ENCODE assay signal across 17 mouse cellular contexts in the genomic region with DNA sequence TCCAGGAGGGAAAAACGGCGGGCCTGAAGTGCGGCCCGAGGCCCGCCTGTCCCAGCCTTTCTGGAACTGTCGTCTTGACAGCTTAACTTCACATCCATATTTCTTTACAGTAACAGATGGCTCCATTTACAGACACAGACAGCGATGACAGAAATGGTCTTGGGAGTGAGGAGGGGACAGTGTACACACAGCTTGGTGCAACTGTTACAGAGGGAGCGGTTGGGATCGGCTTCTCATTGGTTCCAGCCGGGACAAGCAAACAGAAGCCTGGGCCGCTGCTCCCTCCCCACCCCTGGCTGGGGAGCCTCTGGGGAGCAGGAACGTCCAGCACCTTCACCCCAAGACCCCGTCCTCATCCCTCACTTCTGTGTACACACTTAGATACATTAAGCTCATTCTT.
DNase-seq lines count a peak whose midpoint lies in the region; ATAC-seq and TF ChIP-seq lines count a peak whose summit lies in the region.
"Had no signal": no experiment of that assay in that cellular context is flagged by ENCODE, and none has a peak within 500 bp of the region (broad histone marks: within the 10 kb centered on the region; RNA-seq: fewer than 3 reads in every experiment).

No protein-coding gene starts in this region.

- no peaks in the 10 kb centered on the region for H3K36me3 ChIP-seq in heart, embryonic 15.5 days
- H3K36me3 ChIP-seq in heart, adult 2 months (ENCODE audit: control insufficient read depth, insufficient read depth, low read length): no peaks in the 10 kb centered on the region
- H3K36me3 ChIP-seq in embryonic facial prominence, embryonic 15.5 days: no peaks in the 10 kb centered on the region
- H3K36me3 ChIP-seq: G1E; hindbrain, embryonic 10.5 days; limb, embryonic 15.5 days had no signal

- H3K4me2 ChIP-seq in heart, embryonic 15.5 days: no peak overlapping the region
- H3K4me2 ChIP-seq in embryonic facial prominence, embryonic 15.5 days (replicated peaks): peak overlapping the region; percentile 29
- H3K4me2 ChIP-seq: limb, embryonic 15.5 days had no signal

- no peaks in the 10 kb centered on the region for H3K79me2 ChIP-seq in heart, adult 2 months (replicated peaks; ENCODE audit: control insufficient read depth, insufficient read depth, low read length)

- no peaks in the 10 kb centered on the region for H3K27me3 ChIP-seq in heart, embryonic 15.5 days
- no peaks in the 10 kb centered on the region for H3K27me3 ChIP-seq in heart, adult 2 months (ENCODE audit: control insufficient read depth, insufficient read depth, low read length)
- H3K27me3 ChIP-seq in embryonic facial prominence, embryonic 15.5 days: no peaks in the 10 kb centered on the region; the same call in 1 of the 2 replicates
- H3K27me3 ChIP-seq: limb, embryonic 15.5 days had no signal

- no peak overlapping the region for H3K4me3 ChIP-seq in heart, embryonic 15.5 days
- H3K4me3 ChIP-seq in heart, adult 2 months: no peak overlapping the region
- no peak overlapping the region for H3K4me3 ChIP-seq in embryonic facial prominence, embryonic 15.5 days (replicated peaks)
- H3K4me3 ChIP-seq: hindbrain, embryonic 10.5 days; limb, embryonic 15.5 days had no signal

- TF ChIP-seq POLR2A in heart, adult 2 months (IDR thresholded peaks at IDR 0.05; ENCODE audit: insufficient read depth, low read depth, low read length): no peak

- peaks cover 23% of the 10 kb centered on the region for H3K4me1 ChIP-seq in heart, embryonic 15.5 days (replicated peaks)
- peaks cover 4% of the 10 kb centered on the region; the same call in 1 of the 2 replicates for H3K4me1 ChIP-seq in heart, adult 2 months (ENCODE audit: control insufficient read depth, insufficient read depth, low read length)
- peaks cover 11% of the 10 kb centered on the region; the same call in 1 of the 2 replicates for H3K4me1 ChIP-seq in embryonic facial prominence, embryonic 15.5 days

- intact Hi-C loops in heart, adult 2 months (cut with DNase I): no loop called here

- WGBS in heart, embryonic 15.5 days: 61% methylated on average over 13 of the region's 13 CpGs
- 68% methylated on average over 13 of the region's 13 CpGs for WGBS in heart, adult 2 months
- 43% methylated on average over 13 of the region's 13 CpGs for WGBS in embryonic facial prominence, embryonic 15.5 days

- no peak for TF ChIP-seq CTCF in heart, adult 2 months (IDR thresholded peaks at IDR 0.05)

- TF ChIP-seq EP300 in heart, adult 2 months (IDR thresholded peaks at IDR 0.05; ENCODE audit: insufficient read depth, low read depth, low read length): no peak

- DNase-seq in heart, adult 2 months: no peak
- peak; percentile 54 to 59 for DNase-seq in kidney, postnatal 4 days
- no peak for DNase-seq in kidney, postnatal 36 days
- peak; percentile 31 for DNase-seq in brain, adult 2 months (ENCODE audit: low read depth, low spot score)
- no peak for DNase-seq in cerebellum, postnatal 4 days (ENCODE audit: low spot score in 2 of 2)
- no peak for DNase-seq in frontal cortex, postnatal 10 days (ENCODE audit: low spot score in 2 of 2)
- DNase-seq: adrenal gland, adult 8-10 months; cerebellum, adult 9-11 months; kidney, adult 9 months; midbrain, embryonic 14.5 days; thymus, postnatal 36 days had no signal

- H3K9ac ChIP-seq in heart, embryonic 15.5 days: no peak overlapping the region
- no peak overlapping the region for H3K9ac ChIP-seq in heart, adult 2 months (ENCODE audit: low read depth, low read length)
- no peak overlapping the region for H3K9ac ChIP-seq in embryonic facial prominence, embryonic 15.5 days
- H3K9ac ChIP-seq: limb, embryonic 15.5 days had no signal

- no peaks in the 10 kb centered on the region for H3K9me3 ChIP-seq in heart, embryonic 15.5 days (replicated peaks)
- no peaks in the 10 kb centered on the region for H3K9me3 ChIP-seq in embryonic facial prominence, embryonic 15.5 days (replicated peaks)
- H3K9me3 ChIP-seq: G1E; hindbrain, embryonic 10.5 days; limb, embryonic 15.5 days had no signal

- no peak for ATAC-seq in heart, embryonic 15.5 days (replicated peaks; ENCODE audit: insufficient number of reproducible peaks, insufficient read depth, low FRiP score, low read depth)
- peak; percentile 67 for ATAC-seq in embryonic facial prominence, embryonic 15.5 days (ENCODE audit: insufficient number of reproducible peaks, low FRiP score, low TSS enrichment, low read depth)

- H3K27ac ChIP-seq in heart, embryonic 15.5 days: 0 out of 2 replicates have a peak overlapping the region, but pooled peaks have one; percentile 15
- H3K27ac ChIP-seq in heart, adult 2 months: no peak overlapping the region
- no peak overlapping the region; the same call in 1 of the 2 replicates for H3K27ac ChIP-seq in embryonic facial prominence, embryonic 15.5 days (replicated peaks)
- H3K27ac ChIP-seq: hindbrain, embryonic 10.5 days; limb, embryonic 15.5 days; macrophage had no signal

Comparison
In these comparisons a context has a peak if more than half of its experiments do, and no peak if none do; other contexts are left out.
1. DNase-seq: peak in kidney, postnatal 4 days (2 of 2) and brain, adult 2 months (single experiment); none in heart, adult 2 months (0 of 2), kidney, postnatal 36 days (0 of 2), cerebellum, postnatal 4 days (0 of 2) and frontal cortex, postnatal 10 days (0 of 2).